Mouse (Mus musculus) 3T3-L1 (cell line): ENCODE data around the gene Kcnd1.
A peak's percentile ranks its signal among the peaks of the same experiment; 100 is the strongest.
"Not testable (repeated sequence)": the region's sequence is repeated elsewhere in the genome, so short reads cannot be mapped to it uniquely, and the experiment has no call there.

Source experiments
- DNase-seq: peaks from one replicate; pipeline ENCODE4 v3.0.0-alpha.2; 2015; ENCODE audit warnings: low read depth, low spot score

The Kcnd1 gene

GRCm38 (mm10) chrX:7821865-7822779 lies at the start of gene Kcnd1:
Gene Kcnd1 (plus strand): TSS chrX:7822289.
- peak; percentile 86 for DNase-seq

- DNase-seq: peak; percentile 44
Measured at GRCm38 (mm10) chrX:7772766-7773165, 49.3 kb upstream of the Kcnd1 start.

GRCm38 (mm10) chrX:7775501-7776205 lies 46.4 kb upstream of the Kcnd1 start:
- no peak for DNase-seq

GRCm38 (mm10) chrX:7776329-7777082 lies 45.6 kb upstream of the Kcnd1 start:
- DNase-seq: peak; percentile 76

- DNase-seq: no peak
Measured at GRCm38 (mm10) chrX:7778450-7779244, 43.4 kb upstream of the Kcnd1 start.

- DNase-seq: no peak
Measured at GRCm38 (mm10) chrX:7779294-7779693, 42.8 kb upstream of the Kcnd1 start.

GRCm38 (mm10) chrX:7782603-7783092 lies 39.4 kb upstream of the Kcnd1 start:
- no peak for DNase-seq

- peak; percentile 88 for DNase-seq
Measured at GRCm38 (mm10) chrX:7789542-7790136, 32.5 kb upstream of the Kcnd1 start, which contains the start of gene Gripap1. Gene Gripap1 (plus strand): TSS chrX:7789765.

GRCm38 (mm10) chrX:7790309-7790708 lies 31.8 kb upstream of the Kcnd1 start:
- DNase-seq: peak; percentile 37

- peak; percentile 68 for DNase-seq
Measured at GRCm38 (mm10) chrX:7793361-7793760, 28.7 kb upstream of the Kcnd1 start.

- DNase-seq: peak; percentile 49
Measured at GRCm38 (mm10) chrX:7795016-7795415, 27.1 kb upstream of the Kcnd1 start.

- DNase-seq: peak; percentile 68
Measured at GRCm38 (mm10) chrX:7797327-7797726, 24.8 kb upstream of the Kcnd1 start.

- not testable (repeated sequence) for DNase-seq
Measured at GRCm38 (mm10) chrX:7802157-7802556, 19.9 kb upstream of the Kcnd1 start.

GRCm38 (mm10) chrX:7815016-7815415 lies 7.1 kb upstream of the Kcnd1 start:
- DNase-seq: peak; percentile 54

GRCm38 (mm10) chrX:7837146-7837545 lies 15.1 kb downstream of the Kcnd1 start:
- no peak for DNase-seq

- no peak for DNase-seq
Measured at GRCm38 (mm10) chrX:7840842-7841162, 18.7 kb downstream of the Kcnd1 start.

GRCm38 (mm10) chrX:7841163-7842162 lies 19.4 kb downstream of the Kcnd1 start, which contains the start of gene Otud5:
Gene Otud5 (plus strand): TSS chrX:7841364.
- peak; percentile 97 for DNase-seq

GRCm38 (mm10) chrX:7842318-7842717 lies 20.2 kb downstream of the Kcnd1 start:
- DNase-seq: no peak

GRCm38 (mm10) chrX:7847845-7848244 lies 25.8 kb downstream of the Kcnd1 start:
- DNase-seq: no peak
